Mouse (Mus musculus): ENCODE data around the gene 4932438H23Rik.

The 4932438H23Rik gene

DNA sequence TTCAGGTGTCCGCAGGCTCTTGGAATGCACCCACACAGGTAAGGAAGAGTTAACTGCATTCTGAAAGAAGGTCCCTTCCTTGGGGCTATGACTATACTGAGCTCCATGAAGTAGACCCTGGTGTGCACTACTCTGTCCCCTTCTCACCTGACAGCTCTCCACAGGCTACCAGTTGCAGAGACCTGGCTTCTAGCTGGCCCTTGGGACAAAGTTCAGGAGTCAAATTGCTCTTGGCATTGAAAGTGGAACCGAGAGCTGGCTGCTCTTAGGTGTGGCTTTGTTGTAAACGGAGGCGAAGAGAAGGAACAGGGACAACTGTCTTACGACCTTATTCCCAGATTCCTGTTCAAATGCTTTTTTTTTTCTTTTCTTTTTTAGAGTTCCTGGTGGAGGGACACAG lies 39.8 kb downstream of the 4932438H23Rik start:
- DNase-seq = no peak

DNA sequence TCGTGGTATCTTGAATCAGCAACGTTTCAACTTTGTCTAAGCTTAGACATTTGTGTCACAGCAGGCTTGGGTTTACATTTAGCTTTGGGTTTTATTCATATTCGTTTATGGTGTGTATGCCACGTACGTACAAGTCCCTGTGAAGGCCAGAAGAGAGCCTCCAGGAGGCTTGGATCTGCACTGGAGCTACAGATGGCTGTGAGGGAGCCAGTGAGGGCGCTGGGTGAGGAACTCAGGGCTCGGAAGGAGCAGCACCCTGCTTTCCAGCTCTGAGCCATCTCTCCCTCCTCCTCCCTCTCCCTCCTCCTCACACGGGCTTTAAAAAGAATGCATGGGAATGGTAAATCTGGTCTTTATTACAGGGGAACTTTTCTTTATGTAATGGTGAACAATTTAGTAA lies 41.3 kb downstream of the 4932438H23Rik start:
- DNase-seq = peak; percentile 20 to 32

DNA sequence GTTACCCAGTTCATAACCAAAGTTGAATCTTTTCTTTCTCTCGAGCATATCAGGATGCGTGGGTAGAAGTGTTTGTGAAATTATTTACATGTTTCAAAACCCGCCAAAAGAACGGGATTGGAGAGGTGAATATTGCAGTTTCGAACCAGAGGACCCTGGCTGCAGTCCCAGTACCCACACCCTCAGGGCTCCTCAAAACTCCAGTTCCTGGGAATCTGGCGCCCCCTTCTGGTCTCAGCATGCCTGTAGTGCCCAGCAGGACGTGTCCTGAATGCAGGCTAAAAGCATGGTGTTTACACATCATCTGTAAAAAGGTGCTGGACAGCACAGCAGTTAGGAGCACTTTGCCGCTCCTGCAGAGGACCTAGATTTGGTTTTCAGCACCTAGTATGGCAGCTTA lies 49.4 kb downstream of the 4932438H23Rik start:
- peak; percentile 55 to 63 for DNase-seq

DNA sequence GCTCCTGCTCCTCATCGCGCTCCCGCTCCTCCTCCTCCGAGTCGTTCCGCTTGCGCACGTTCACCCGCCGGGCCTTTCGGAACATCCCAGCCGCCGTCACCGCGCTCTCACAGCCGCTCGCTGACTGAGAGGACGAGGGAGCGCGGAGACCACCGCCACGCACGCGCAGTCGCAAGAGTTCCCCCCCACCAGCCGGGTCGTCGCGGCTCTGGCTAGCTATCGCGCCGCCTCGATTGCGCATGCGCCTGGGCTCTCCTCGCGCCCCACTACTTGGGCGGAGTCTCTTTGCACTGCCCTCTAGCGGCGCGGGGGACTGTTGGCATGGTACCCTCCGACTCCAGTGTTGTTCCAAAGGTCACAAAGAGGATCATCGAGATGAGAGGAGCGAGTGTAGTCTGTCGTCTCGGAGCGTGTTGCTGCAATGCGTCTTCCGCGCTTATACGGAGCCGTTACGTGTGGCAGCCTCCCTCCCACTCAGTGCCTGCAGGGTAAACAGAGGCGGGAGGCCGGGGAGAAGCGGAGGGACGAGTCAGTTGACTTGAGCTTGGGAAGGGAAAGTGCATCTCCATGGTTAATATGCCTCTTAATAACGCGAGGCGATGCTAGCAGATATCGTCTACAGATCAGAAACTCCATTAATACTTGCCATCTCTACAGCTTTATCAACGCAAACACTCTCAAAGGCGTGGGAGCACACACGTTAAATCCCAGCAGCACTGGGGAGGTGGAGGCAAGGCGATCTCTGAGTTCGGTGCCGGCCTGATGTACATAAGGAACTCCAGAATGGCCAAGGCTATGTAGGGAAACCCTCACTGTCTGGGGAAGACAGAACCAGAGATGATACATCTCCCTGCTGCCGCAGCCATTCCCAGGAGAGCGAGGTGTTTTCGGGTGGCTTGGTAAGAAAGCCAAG lies 50.4 kb downstream of the 4932438H23Rik start, which contains the start of gene Paxbp1:
Gene Paxbp1 (minus strand): TSS at position 274 of the 913 bp plus-strand sequence.
- peak; percentile 98 to 100 for DNase-seq

DNA sequence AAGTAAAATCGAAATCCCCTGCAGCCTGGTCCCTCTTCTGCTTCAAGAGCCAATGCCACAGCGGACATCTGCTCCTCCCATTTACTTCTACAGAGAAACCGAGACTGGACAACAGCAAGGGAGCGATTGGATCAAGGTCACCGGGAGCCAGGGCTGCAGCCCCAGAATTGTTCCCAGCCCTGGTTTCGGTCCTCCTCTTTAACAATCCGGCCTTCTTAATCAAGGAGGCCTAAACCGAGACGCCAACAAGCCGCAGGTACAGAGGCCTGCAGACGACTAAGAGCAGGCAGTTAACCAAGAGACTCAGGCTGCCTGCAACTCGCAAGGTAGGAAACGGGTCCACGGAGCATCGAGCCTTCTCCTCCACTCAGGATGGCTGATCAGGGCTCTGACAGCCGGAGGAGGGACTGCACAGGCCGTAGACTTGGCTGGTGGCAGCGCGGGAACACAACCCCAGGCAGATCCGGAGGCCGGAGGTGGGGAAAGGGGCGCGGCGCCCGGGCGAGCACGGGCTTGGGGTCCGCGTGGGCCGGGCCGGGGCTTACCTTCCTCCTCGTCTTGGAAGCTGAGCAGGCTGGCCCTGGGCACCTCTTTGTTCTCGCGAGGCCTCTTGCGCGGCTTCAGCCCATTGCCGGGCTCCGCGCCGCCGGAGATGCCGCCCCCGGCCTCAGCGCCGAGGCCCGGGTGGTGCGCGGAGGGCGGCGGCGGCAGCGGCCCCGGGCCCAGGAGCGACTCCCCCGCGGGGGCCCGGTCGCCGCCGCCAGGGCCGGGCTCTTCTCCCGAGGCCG lies 51.3 kb downstream of the 4932438H23Rik start:
- DNase-seq = peak; percentile 43 to 59

DNA sequence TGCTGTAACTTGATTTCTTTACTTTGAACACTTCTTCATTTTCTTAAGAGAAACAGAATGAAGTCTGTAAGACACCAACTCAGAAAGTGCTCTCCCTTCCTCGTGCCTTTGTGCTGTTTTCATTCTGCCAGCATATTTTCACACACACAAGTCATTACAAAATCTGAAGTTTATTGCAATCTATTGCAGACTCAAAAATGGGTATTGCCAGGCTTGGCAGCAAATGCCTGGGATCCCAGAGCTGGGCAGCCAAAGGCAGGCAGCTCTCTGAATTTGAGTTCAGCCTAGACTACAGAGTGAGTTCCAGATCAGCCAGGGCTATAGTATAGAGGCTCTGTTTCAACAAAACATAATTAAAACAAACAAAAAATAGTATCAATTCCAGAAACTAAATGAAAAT lies 52.3 kb downstream of the 4932438H23Rik start:
- DNase-seq = no peak

DNA sequence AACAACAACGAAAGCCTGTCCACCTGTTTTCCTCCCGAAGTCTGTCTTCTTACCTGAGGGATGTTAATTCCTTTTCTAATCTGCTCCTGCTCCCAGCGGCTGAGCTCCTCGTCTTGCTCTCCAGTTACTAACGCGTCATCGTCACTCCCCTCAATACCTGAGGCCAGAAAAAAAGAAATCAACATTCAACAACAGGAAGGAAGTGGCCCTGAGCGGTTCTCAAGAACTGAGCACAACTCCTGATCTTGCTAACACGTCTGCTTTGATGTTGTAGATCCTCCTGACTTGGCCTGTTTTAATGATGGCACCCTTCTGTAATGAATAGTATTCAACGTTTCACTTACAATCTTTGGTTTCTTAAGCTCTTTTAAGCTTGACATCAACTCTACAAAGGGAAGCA lies 59.1 kb downstream of the 4932438H23Rik start:
- no peak for DNase-seq

DNA sequence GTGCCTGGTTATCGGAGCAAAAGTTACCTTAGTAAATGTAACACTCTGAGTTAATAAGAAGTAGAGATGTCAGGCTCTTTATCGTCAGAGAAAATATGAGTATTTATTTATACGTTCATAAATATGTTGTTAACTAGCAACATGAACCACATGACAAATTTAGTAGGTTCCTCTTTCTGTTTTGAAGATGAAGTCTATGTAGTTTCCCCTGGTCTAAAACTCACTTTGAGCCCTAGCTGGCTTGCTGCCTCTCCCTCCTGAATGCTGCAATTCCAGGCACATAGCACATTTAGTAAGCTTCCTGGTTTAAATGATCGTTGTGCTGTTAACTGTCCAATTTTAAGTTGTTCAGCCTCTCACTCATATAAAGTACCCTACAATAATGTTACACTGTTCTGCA lies 64.2 kb downstream of the 4932438H23Rik start:
- no peak for DNase-seq

DNA sequence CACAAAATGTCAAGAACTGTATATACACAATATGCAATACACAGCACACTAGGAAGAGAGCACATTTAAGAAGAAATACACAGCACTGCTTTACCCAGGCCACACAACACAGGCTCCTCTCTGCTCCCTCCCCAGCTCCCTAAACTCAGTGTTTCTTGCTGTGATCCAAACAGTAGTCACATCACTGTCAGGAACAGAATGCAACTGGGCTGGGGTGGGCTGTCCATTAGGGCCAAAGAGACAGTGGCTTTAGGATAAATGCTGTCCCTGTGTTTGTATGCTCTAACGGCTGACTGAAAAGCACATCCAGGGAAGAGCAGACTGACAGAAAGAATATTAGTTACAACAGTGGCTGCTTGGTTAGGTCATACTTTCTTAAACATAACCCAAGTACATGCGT lies 65.0 kb downstream of the 4932438H23Rik start:
- no peak for DNase-seq

DNA sequence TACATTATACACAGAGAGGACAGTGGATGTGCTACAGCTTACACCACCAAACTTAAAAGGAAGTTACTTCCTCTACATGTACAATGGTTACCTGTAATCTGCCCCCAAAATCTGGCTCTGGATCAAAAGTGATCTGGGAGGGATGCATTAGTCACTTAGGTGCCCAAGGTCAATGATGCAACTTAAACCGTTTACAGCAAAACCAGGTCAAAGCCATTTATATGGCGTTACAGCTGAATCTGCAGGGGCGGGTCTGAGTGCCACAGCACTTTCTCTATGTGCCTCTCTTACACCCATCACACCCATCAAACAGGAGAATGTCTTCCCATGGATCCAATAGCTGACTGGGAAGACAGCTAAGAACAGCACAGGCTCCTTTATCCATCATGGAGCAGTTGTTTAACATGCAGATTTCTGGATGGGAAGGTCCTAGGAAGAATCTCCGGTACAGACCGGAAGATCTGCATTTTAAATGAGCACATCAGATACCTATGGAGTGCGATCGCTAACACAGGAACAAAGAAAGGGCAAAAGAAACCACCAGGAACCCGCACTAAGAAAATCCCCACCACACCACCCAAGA lies 65.7 kb downstream of the 4932438H23Rik start:
- DNase-seq = no peak

DNA sequence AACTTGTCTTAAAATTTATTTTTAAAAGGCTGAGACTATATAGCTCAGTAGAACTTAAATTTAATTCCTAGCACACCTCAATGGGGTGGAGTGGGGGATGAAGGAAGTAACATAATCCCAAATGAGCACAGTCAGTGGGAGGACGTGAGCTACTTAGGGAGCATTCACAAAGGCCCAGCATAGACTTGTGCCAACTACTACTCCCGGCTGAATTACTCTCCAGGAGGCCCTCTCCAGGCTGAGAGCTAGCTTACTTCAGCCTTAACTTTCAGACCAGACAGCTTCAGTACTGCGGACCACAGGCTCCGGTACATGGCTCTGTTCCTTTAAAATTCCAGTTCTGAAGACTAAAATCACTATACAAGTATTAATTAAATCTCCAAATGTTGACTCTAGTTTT lies 68.6 kb downstream of the 4932438H23Rik start:
- DNase-seq = no peak

DNA sequence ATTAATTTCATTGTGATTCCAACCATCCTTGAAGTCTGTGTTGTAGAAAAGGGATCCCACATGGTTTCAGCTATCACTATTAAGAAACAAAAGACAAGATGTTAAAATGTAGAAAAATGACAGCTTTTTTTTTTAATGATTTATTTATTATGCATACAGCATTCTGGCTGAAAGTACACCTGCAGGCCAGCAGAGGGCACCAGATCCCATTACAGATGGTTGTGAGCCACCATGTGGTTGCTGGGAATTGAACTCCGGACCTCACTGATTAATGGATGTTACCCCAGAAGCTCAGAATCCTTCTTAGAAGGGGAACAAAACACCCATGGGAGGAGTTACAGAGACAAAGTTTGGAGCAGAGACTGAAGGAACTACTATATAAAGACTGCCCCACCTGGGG lies 71.5 kb downstream of the 4932438H23Rik start:
- peak in 1 of 2 experiments; percentile 27 for DNase-seq

DNA sequence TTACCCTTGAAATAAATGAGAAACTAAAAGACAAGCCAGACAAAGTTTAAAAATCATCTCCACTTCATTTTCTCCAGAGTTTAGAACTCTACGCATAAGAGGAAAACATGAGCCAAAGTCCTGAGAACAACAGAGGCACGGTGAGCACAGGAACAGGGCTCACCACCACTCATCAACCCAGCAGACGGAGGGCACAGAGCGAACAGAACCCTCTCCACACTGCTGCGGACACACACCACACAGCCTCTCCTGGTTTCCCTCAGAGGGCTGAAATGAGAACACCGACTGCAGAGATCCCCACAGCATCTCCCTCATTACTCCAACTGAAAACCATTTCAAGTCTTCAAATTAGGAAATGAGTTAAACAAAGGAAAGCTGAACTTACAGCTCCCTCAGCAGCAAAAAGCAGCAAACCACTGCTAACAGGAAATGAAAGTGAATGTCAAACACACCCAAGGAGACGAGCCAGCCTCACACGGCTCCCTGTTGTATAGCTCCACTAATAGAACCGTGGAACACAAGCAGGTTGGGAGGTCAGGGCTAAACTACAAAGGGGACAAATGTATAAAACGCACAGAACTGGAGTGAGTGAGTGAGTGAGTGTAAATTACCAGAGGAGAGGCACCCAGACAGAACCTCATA lies 74.0 kb downstream of the 4932438H23Rik start:
- DNase-seq = no peak

DNA sequence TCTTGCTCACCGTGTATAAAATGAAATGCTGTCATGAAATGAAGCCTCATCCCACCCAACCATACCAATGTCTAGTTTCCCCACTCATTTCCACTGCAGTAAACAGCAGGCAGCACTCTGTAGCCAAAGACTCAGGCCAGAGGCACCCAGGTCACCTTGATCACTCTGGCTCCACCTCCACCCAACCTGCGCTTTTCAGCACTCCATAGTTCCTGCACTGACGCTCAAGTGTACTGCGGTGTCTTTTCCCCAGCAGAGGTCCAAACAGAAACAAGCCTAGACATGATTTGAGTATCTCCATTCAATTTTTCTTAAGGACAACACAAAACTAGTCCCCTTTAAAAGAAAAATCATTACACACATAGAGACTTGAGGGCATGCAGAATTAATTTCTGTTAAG lies 75.4 kb downstream of the 4932438H23Rik start:
- no peak for DNase-seq

DNA sequence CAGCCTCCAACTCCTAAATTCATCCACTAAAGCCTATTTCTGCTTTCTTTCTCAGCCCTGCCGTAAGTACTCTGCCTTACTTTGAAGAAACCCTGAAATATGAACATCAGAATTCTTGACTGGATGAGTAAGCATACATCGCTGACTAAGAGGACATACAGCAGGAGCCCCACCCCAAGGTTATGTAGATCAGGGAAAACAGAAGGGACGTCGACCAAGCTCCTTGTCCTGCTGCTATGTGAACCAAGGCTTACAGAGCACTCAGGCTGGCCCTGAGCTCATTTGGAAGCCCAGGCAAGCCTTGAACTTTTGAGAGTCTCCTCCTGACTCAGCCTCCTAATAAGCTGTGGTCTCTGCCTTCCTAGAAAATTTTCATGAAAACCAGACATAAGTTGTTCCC lies 79.2 kb downstream of the 4932438H23Rik start:
- DNase-seq = no peak

DNA sequence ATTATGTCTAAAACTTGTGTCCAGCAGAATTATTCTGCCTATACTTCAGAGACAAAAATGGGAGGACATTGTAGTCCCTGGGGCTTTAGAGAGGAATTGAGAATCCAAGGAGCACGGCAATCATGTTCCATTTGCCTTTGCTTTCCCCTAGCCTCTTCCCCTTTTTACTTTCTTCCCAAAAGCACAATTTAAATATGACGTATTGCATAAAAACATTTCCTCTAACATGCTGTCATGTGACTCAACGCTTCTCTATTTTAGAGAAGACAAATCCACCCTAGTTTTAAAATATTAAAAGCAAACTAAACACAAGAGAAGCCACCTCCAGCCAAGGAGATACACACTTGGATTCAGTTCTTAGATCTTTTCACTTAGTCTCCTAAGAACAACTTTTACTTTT lies 83.1 kb downstream of the 4932438H23Rik start:
- DNase-seq = no peak

DNA sequence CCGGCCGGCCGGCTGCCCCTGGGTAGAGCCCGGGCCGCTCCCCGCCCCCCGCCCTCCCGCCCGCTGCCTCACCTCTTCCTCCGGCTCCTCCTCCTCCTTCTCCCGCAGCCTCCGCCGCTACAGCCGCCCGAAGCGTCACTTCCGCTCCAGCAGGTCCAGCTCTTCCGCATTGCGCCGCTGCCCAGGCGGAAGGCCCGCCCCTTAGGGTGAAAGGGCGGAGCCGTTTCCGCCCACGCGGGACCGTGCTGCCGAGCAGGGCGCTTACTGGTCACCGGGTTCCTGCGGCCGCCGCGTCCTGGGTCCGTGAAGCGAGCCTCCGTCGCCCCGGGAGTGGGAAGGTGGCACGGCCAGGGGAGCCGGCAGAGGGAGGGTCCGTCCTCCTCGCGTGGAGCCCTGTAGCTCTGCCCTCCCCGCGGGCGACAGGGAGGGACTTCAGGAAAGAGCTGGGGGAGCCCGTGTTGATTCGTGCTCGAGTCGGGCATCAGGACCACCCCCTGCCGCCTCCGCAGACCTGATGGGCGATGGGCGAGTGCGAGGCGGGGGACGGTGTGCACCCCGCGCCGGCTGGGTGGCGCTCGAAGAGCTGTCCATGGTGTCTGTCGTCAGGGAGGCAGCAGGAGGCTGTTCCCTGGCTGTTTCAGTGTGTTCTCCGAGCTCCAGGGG lies 83.8 kb downstream of the 4932438H23Rik start, which contains the start of gene Synj1:
Gene Synj1 (minus strand): TSS at position 288 of the 663 bp plus-strand sequence.
- DNase-seq = peak; percentile 94 to 95

DNA sequence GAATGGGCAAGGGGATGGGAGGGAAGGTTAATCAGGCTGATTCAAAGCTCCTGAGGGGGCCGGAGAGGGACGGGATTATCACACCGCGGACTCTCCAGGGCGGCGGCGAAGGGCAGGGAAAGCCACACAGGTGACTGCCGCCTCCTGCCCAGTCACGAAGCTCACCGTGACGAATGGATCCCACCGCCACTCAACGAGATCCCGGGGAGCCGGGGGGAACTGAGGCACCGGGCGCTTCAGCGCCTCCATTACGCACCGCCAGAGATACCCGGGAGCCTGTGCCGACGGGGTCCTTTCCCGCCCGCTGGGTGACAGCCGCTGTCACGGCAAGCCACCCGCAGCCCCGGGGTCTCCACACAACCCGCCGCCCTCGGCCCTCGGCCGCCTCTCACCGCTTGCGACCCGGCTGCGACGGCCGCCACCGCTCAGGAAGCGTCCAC lies 84.3 kb downstream of the 4932438H23Rik start:
- peak in 1 of 2 experiments; percentile 53 for DNase-seq

DNA sequence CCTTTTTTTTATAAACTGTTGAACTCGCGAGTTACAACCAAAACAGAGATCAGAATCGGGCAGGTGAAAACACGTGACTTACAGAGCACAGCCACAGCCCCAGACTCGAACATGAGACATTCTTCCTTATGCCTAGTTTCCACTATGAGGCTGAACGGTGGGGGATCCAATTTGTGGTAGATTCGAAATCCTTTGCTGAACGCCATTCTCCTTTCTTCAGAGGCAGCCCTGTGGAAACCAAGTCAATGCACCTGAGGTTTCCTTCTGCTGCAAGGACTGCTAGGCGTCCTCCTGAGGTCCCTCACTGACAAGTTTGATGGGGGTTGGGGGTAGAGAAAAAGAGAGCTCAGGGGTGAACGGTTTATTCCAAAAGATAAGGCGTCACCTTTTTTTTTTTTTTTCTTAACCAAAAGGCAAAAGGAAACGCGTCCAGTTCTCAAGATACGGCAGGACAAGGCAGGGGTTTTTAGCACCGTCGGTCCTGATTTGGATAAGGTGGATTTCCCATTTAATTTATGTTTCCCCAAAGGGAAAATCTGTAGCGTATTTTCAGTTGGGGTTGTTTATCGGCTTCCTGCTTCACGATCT lies 84.9 kb downstream of the 4932438H23Rik start:
- DNase-seq = peak; percentile 23 to 27

DNA sequence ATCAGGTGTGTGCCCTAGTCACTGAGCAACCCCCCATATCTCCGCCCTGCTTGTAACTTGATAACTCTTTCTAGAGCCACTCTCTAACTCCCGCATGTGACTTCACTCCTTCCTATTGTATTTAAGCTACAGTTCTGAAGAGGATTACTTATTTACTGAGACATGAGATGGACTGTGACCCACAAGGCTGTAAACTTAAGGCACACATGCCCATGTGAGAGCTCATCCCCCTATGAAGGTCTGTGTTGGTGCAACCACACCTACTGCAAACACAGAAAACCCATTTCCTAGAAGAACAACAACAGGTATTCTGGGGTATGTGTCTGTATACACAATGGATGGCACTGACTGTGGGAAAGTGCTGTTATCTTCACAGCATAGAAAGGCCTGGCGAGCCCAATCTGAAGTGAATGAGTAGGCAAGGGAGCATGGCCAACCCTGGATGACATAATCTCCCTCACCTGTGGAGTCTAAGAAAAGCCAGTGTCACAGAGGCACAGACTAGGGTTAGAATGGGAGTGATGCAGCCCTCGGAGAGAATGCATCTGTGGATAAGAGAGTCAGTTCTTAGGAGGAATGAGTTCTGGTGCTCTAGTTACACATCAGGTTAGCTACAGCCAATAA lies 89.9 kb downstream of the 4932438H23Rik start:
- no peak for DNase-seq

Measured in cerebellum, adult 18-20 months (tissue).